ENCODE assay signal across 11 mouse cellular contexts in the genomic region with DNA sequence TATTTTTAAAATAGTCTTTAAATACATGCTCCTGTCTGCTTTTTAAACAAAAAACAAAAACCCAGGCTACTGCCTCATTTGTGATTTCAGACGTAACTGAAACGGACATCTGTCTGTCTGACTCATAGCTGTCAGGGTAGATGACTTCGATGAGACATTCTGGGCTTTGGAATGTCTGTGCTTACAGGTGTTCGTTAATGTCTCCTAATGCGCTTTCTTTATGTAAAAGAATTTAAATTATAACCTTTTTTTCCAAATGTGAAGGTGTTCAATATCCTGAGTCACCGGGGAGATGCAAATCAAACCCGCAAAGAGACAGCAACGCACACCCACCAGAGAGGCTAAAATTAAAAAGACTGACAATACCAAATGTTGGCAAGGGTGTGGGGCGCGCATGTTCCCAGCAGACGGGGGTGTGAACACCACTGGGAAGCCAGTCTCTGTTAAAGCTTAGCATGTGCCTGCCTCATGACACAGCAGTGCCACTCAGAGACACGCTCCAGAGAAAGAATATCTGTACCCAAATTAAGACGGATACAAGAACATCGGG. TPM values are rescaled to one million over a fixed set of nuclear protein-coding genes. Genes with fewer than 3 reads are reported as not detected.
A peak's percentile ranks its signal among the peaks of the same experiment; 100 is the strongest.
DNase-seq lines count a peak whose midpoint lies in the region; ATAC-seq lines count a peak whose summit lies in the region.
"Had no signal": no experiment of that assay in that cellular context is flagged by ENCODE, and none has a peak within 500 bp of the region (broad histone marks: within the 10 kb centered on the region; RNA-seq: fewer than 3 reads in every experiment).

No protein-coding gene starts in this region.

- DNase-seq in forebrain, embryonic 14.5 days (ENCODE audit: low spot score) = peak; percentile 42
- peak; percentile 79 for DNase-seq in layer of hippocampus, adult 9-10 months (ENCODE audit: low spot score)
- peak; percentile 96 for DNase-seq in right cerebral cortex, adult 18-20 months
- no peak for DNase-seq in c-Kit-positive CD71-positive TER-119-positive erythroid progenitor cells, embryonic 14.5 days (ENCODE audit: low spot score)
- DNase-seq in cerebellum, adult 8-10 months = no peak
- DNase-seq in testis, postnatal 10 days (ENCODE audit: low spot score) = no peak

- no peak overlapping the region for H3K4me2 ChIP-seq in forebrain, embryonic 14.5 days (ENCODE audit: low read length)
- no peak overlapping the region for H3K4me2 ChIP-seq in forebrain, embryonic 12.5 days
- no peak overlapping the region for H3K4me2 ChIP-seq in forebrain, embryonic 16.5 days (ENCODE audit: low read length)
- H3K4me2 ChIP-seq: limb, embryonic 15.5 days; neural tube, embryonic 12.5 days had no signal

- no peak for ATAC-seq in forebrain, embryonic 14.5 days
- no peak for ATAC-seq in forebrain, embryonic 12.5 days (ENCODE audit: low FRiP score)
- peak; percentile 83 for ATAC-seq in forebrain, embryonic 16.5 days
- ATAC-seq: inflammation-experienced regulatory T-cells, adult 6 months had no signal

- no peak overlapping the region for H3K4me3 ChIP-seq in forebrain, embryonic 14.5 days (ENCODE audit: low read depth, low read length)
- no peak overlapping the region for H3K4me3 ChIP-seq in forebrain, embryonic 12.5 days (replicated peaks)
- no peak overlapping the region for H3K4me3 ChIP-seq in forebrain, embryonic 16.5 days (replicated peaks; ENCODE audit: low read length)
- H3K4me3 ChIP-seq: limb, embryonic 15.5 days; neural tube, embryonic 12.5 days had no signal

- no peaks in the 10 kb centered on the region for H3K27me3 ChIP-seq in forebrain, embryonic 14.5 days (replicated peaks; ENCODE audit: control insufficient read depth, insufficient read depth, low read length)
- H3K27me3 ChIP-seq in forebrain, embryonic 12.5 days = no peaks in the 10 kb centered on the region
- no peaks in the 10 kb centered on the region for H3K27me3 ChIP-seq in forebrain, embryonic 16.5 days (replicated peaks; ENCODE audit: control insufficient read depth, insufficient read depth, low read length)
- H3K27me3 ChIP-seq: limb, embryonic 15.5 days; neural tube, embryonic 12.5 days had no signal

- H3K27ac ChIP-seq in forebrain, embryonic 14.5 days (ENCODE audit: low read depth, low read length) = no peak overlapping the region
- no peak overlapping the region for H3K27ac ChIP-seq in forebrain, embryonic 12.5 days
- H3K27ac ChIP-seq in forebrain, embryonic 16.5 days (ENCODE audit: low read length) = no peak overlapping the region
- H3K27ac ChIP-seq: limb, embryonic 15.5 days; neural tube, embryonic 12.5 days had no signal

- H3K9me3 ChIP-seq in forebrain, embryonic 14.5 days (replicated peaks; ENCODE audit: control insufficient read depth, low read length) = no peaks in the 10 kb centered on the region
- H3K9me3 ChIP-seq in forebrain, embryonic 12.5 days = no peaks in the 10 kb centered on the region
- H3K9me3 ChIP-seq in forebrain, embryonic 16.5 days (ENCODE audit: control insufficient read depth, low read length) = no peaks in the 10 kb centered on the region
- H3K9me3 ChIP-seq: limb, embryonic 15.5 days; neural tube, embryonic 12.5 days had no signal

- no peak overlapping the region for H3K9ac ChIP-seq in forebrain, embryonic 14.5 days (ENCODE audit: low read length)
- H3K9ac ChIP-seq in forebrain, embryonic 12.5 days = no peak overlapping the region
- H3K9ac ChIP-seq in forebrain, embryonic 16.5 days (replicated peaks; ENCODE audit: low read depth, low read length) = no peak overlapping the region
- H3K9ac ChIP-seq: limb, embryonic 15.5 days; neural tube, embryonic 12.5 days had no signal

- H3K36me3 ChIP-seq in forebrain, embryonic 14.5 days (ENCODE audit: control insufficient read depth, insufficient read depth, low read length) = no peaks in the 10 kb centered on the region
- H3K36me3 ChIP-seq in forebrain, embryonic 12.5 days (replicated peaks) = no peaks in the 10 kb centered on the region
- no peaks in the 10 kb centered on the region for H3K36me3 ChIP-seq in forebrain, embryonic 16.5 days (ENCODE audit: control insufficient read depth, insufficient read depth)
- H3K36me3 ChIP-seq: limb, embryonic 15.5 days; neural tube, embryonic 12.5 days had no signal

- whole genome bisulfite sequencing in forebrain, embryonic 14.5 days = 74% methylated on average over 14 of the region's 14 CpGs
- WGBS in forebrain, embryonic 12.5 days = 82% methylated on average over 14 of the region's 14 CpGs
- WGBS in forebrain, embryonic 16.5 days = 63% methylated on average over 14 of the region's 14 CpGs

- no peaks in the 10 kb centered on the region for H3K4me1 ChIP-seq in forebrain, embryonic 14.5 days (ENCODE audit: control insufficient read depth, insufficient read depth, low read length)
- 0 out of 2 replicates have a peak, but pooled peaks cover 7% of the 10 kb centered on the region for H3K4me1 ChIP-seq in forebrain, embryonic 12.5 days
- H3K4me1 ChIP-seq in forebrain, embryonic 16.5 days (replicated peaks; ENCODE audit: control insufficient read depth, insufficient read depth, low read length) = peaks cover under 1% of the 10 kb centered on the region; the same call in 1 of the 2 replicates

RNA-seq across cellular contexts. Expression of a gene that starts 30.3 kb away (rescaled TPM):
- 0.52 and 0.70 TPM in 2 replicates for polyA plus RNA-seq in forebrain, embryonic 14.5 days (2014; fragmentation: Nextera tagmentation; extraction: Ambion mirVana)
- 0.60 and 0.70 TPM in 2 replicates for polyA plus RNA-seq in forebrain, embryonic 12.5 days (2016; fragmentation: Nextera tagmentation; extraction: Ambion mirVana)
- polyA plus RNA-seq in forebrain, embryonic 16.5 days (2015; fragmentation: Nextera tagmentation; extraction: Ambion mirVana) = 0.39 and 0.53 TPM in 2 replicates
- polyA plus RNA-seq: inflammation-experienced regulatory T-cells, adult 6 months had no signal

Comparison
In these comparisons a context has a peak if more than half of its experiments do, and no peak if none do; other contexts are left out.
1. DNase-seq: peak in forebrain, embryonic 14.5 days (single experiment), layer of hippocampus, adult 9-10 months (single experiment) and right cerebral cortex, adult 18-20 months (single experiment); none in c-Kit-positive CD71-positive TER-119-positive erythroid progenitor cells, embryonic 14.5 days (single experiment), cerebellum, adult 8-10 months (single experiment) and testis, postnatal 10 days (single experiment).